Mouse (Mus musculus): ENCODE results near the gene Shc3. TPM values are rescaled to one million over a fixed set of nuclear protein-coding genes. Genes with fewer than 3 reads are reported as not detected.

The Shc3 gene
- polyA plus RNA-seq (2015; fragmentation: Nextera tagmentation; extraction: Ambion mirVana), result 7.0 and 7.5 TPM in 2 replicates

DNA sequence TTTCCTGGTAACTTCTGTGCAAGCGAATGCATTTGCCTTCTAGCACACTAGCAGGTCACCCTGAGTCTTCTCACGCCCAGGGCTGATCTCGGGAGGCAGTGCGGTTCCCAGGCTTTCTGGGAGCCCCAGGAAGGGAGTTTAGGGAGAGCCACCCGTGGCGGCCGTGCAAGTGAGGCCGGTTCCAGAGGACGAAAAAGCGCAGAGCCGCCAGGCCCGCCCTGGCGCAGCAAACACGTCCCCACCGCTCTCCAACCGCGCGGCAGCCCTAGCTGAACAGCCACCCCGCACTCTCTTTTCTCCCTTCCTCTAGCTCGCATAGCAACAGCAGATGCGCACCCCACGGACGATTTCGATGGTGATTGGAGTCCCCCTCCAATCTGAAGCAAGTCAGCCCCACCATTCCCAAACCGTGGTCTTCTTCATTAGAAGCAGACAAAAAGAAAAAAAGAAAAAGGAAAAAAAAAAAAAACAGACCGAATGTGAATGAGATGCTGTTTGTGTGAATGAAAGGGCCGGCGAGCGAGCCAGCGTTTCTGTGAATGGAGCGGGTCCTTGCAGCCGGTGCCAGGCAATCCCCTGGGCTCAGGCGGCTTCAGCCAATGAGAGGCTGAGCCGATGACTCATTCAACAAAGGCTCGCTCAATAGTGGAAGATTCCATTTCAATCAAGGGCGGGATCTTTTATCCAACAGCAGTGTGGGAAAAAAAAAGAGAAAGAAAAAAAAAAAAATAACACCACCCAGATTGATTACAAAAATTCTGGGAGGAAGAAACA is at the start of gene Shc3:
TSS of gene Shc3 (minus strand) at position 509 of the 774 bp plus-strand sequence.
- H3K9ac ChIP-seq (replicated peaks), result peak within 1 kb of the TSS; percentile 56
- peak; percentile 93 for ATAC-seq (ENCODE audit: low FRiP score)
- under 1% methylated on average over 36 of the region's 36 CpGs for WGBS
- no peaks in the 10 kb centered on the region for H3K36me3 ChIP-seq
- peaks cover 25% of the 10 kb centered on the region for H3K27me3 ChIP-seq (replicated peaks)
- peak within 1 kb of the TSS; percentile 81 for H3K27ac ChIP-seq (replicated peaks)
- H3K4me1 ChIP-seq, result peaks cover 44% of the 10 kb centered on the region
- no peaks in the 10 kb centered on the region for H3K9me3 ChIP-seq (replicated peaks)
- peak within 1 kb of the TSS; percentile 98 for H3K4me2 ChIP-seq
- peak within 1 kb of the TSS; percentile 62 for H3K4me3 ChIP-seq (replicated peaks)

DNA sequence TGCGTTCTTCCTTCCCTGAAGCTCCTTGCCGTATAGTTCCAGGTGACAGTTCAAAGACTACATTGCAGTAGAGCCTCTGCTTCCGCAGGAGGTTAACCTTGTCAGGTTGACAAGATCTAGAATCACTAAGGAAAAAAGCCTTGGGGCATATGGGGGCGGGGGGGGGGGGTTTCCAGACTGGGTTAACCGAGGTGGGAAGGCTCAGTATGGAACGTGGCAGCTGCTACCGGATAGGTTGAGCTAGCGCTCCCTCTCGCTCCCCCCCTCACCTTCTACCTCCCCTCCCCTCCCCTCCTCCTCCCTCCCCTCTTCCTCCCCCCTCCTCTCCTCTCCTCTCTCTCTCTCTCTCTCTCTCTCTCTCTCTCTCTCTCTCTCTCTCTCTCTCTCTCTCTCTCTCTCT is 49.4 kb upstream of the Shc3 start:
- Histone ChIP-seq H3K27me3 (replicated peaks) (no peaks in the 10 kb centered on the region), H3K4me2 (no peak overlapping the region), H3K36me3 (no peaks in the 10 kb centered on the region), H3K4me1 (peaks cover 8% of the 10 kb centered on the region; the same call in 1 of the 2 replicates), H3K9ac (replicated peaks) (no peak overlapping the region), H3K4me3 (replicated peaks) (no peak overlapping the region), H3K27ac (replicated peaks) (no peak overlapping the region), H3K9me3 (replicated peaks) (no peaks in the 10 kb centered on the region)
- 22% methylated on average over 9 of the region's 9 CpGs for WGBS
- ATAC-seq (ENCODE audit: low FRiP score), result no peak

DNA sequence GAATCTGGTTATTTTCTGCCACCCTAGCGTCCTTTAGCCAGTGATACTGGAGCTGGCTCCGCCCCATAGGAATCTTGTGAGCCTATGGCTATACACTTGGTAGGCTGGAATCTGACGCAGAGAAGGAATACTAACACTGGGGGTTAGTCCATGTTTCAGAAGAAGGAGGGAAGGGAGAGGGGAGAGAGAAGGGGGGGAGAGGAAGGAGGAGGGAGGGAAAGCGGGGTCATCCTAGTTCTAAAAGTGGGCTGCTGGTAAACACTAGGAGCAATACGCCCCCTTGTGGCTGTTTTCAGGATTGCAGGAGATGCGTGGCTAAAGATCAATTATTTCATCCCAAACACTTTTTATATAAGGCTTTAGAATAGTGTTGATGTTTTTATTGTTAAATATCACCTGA is 48.6 kb upstream of the Shc3 start:
- H3K36me3 ChIP-seq, result no peaks in the 10 kb centered on the region
- no peaks in the 10 kb centered on the region for H3K27me3 ChIP-seq (replicated peaks)
- no peaks in the 10 kb centered on the region for H3K9me3 ChIP-seq (replicated peaks)
- peaks cover 8% of the 10 kb centered on the region; the same call in 1 of the 2 replicates for H3K4me1 ChIP-seq
- H3K27ac ChIP-seq (replicated peaks), result no peak overlapping the region
- H3K4me3 ChIP-seq (replicated peaks), result no peak overlapping the region
- H3K9ac ChIP-seq (replicated peaks), result no peak overlapping the region
- peak; percentile 72; the same call in 1 of the 2 replicates for ATAC-seq (ENCODE audit: low FRiP score)
- peak overlapping the region; percentile 36 for H3K4me2 ChIP-seq
- 22% methylated on average over 6 of the region's 6 CpGs for WGBS

- Histone ChIP-seq H3K4me1 (peaks cover 8% of the 10 kb centered on the region; the same call in 1 of the 2 replicates), H3K9me3 (replicated peaks) (no peaks in the 10 kb centered on the region), H3K9ac (replicated peaks) (no peak overlapping the region), H3K36me3 (no peaks in the 10 kb centered on the region), H3K4me3 (replicated peaks) (no peak overlapping the region), H3K27ac (replicated peaks) (no peak overlapping the region), H3K4me2 (no peak overlapping the region), H3K27me3 (replicated peaks) (no peaks in the 10 kb centered on the region)
- WGBS, result 62% methylated on average over 1 of the region's 1 CpGs
- ATAC-seq (ENCODE audit: low FRiP score), result no peak
Measured at GRCm38 (mm10) chr13:51617306-51617705, 48.1 kb upstream of the Shc3 start.

- no peak overlapping the region for H3K27ac ChIP-seq (replicated peaks)
- 0 out of 2 replicates have a peak, but pooled peaks have one; percentile 18 for ATAC-seq (ENCODE audit: low FRiP score)
Measured at GRCm38 (mm10) chr13:51616417-51617044, 47.3 kb upstream of the Shc3 start.

GRCm38 (mm10) chr13:51615815-51616214 is 46.6 kb upstream of the Shc3 start:
- ATAC-seq (ENCODE audit: low FRiP score), result no peak
- Histone ChIP-seq H3K36me3 (no peaks in the 10 kb centered on the region), H3K4me3 (replicated peaks) (no peak overlapping the region), H3K4me1 (peaks cover 8% of the 10 kb centered on the region; the same call in 1 of the 2 replicates), H3K9ac (replicated peaks) (no peak overlapping the region), H3K9me3 (replicated peaks) (no peaks in the 10 kb centered on the region), H3K27me3 (replicated peaks) (no peaks in the 10 kb centered on the region), H3K27ac (replicated peaks) (no peak overlapping the region), H3K4me2 (no peak overlapping the region)
- 73% methylated on average over 10 of the region's 10 CpGs for WGBS

More at GRCm38 (mm10) chr13:51616417-51617044, 47.3 kb upstream of the Shc3 start:
- WGBS, result 9% methylated on average over 12 of the region's 12 CpGs
- peaks cover 8% of the 10 kb centered on the region; the same call in 1 of the 2 replicates for H3K4me1 ChIP-seq
- H3K4me2 ChIP-seq, result no peak overlapping the region
- no peaks in the 10 kb centered on the region for H3K9me3 ChIP-seq (replicated peaks)
- no peak overlapping the region for H3K4me3 ChIP-seq (replicated peaks)
- no peaks in the 10 kb centered on the region for H3K27me3 ChIP-seq (replicated peaks)
- H3K36me3 ChIP-seq, result no peaks in the 10 kb centered on the region
- H3K9ac ChIP-seq (replicated peaks), result no peak overlapping the region

DNA sequence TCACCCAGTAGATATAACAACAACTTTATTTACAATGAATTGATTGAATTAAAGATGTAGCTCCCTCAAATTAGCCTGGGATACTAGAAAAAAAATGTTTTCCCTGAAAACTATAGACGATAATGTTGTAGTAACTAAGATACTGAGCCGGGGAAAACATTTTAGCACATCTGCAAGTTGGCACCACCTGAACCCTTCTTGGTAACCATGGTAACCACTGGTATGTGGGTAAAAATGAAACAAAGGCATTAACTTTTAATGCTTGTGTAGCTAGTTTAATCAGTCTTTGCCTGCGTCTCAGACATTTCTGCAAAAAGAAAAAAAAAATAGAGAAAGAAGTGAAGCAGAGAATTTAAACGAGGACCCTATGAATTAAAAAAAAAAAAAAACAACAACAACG is 42.3 kb upstream of the Shc3 start:
- ATAC-seq (ENCODE audit: low FRiP score), result peak; percentile 70; the same call in 1 of the 2 replicates
- Histone ChIP-seq H3K9ac (replicated peaks) (no peak overlapping the region), H3K9me3 (replicated peaks) (no peaks in the 10 kb centered on the region), H3K4me2 (no peak overlapping the region), H3K4me1 (peaks cover 2% of the 10 kb centered on the region; the same call in 1 of the 2 replicates), H3K27me3 (replicated peaks) (no peaks in the 10 kb centered on the region), H3K36me3 (no peaks in the 10 kb centered on the region), H3K4me3 (replicated peaks) (no peak overlapping the region), H3K27ac (replicated peaks) (no peak overlapping the region)
- 39% methylated on average over 5 of the region's 5 CpGs for WGBS

DNA sequence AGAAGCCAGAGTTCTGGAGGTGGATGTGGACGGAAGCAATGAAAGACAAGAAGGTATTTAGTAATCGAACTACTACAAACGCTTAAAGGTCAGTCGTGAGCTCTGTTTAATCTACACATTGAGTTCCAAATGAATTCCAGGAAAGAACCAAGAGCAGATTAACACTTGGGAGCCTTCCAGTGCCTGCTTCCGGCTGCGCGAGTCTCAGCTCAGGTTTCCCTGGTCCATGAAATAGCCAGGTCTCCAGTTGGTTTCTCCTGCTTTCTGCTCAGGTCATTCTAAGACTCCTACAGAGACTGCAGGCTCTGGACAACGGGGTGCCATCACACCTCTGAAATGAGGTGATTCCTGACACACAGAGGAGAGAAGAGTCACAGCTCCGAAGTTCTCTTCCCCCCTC is 41.8 kb upstream of the Shc3 start:
- no peak overlapping the region for H3K4me3 ChIP-seq (replicated peaks)
- no peaks in the 10 kb centered on the region for H3K9me3 ChIP-seq (replicated peaks)
- H3K4me1 ChIP-seq, result no peaks in the 10 kb centered on the region
- no peak overlapping the region for H3K9ac ChIP-seq (replicated peaks)
- H3K4me2 ChIP-seq, result no peak overlapping the region
- H3K36me3 ChIP-seq, result no peaks in the 10 kb centered on the region
- 41% methylated on average over 9 of the region's 9 CpGs for WGBS
- ATAC-seq (ENCODE audit: low FRiP score), result 0 out of 2 replicates have a peak, but pooled peaks have one; percentile 8
- no peak overlapping the region for H3K27ac ChIP-seq (replicated peaks)
- no peaks in the 10 kb centered on the region for H3K27me3 ChIP-seq (replicated peaks)

DNA sequence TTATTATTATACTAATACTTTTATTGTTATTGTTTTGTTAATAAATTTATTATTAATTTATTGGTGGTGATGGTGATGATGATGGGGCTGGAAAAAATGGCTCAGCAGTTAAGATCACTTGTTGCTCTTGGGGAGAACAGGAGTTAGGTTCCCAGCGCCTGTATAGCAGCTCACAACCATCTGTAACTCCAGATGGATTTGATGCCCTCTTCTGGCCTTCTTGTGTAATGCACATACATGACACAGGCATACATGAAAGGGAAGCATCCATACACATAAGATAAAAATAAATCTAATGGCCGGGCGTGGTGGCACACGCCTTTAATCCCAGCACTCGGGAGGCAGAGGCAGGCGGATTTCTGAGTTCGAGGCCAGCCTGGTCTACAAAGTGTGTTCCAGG is 40.0 kb upstream of the Shc3 start:
- no peak overlapping the region for H3K9ac ChIP-seq (replicated peaks)
- no peaks in the 10 kb centered on the region for H3K4me1 ChIP-seq
- H3K36me3 ChIP-seq, result no peaks in the 10 kb centered on the region
- H3K4me3 ChIP-seq (replicated peaks), result no peak overlapping the region
- no peaks in the 10 kb centered on the region for H3K9me3 ChIP-seq (replicated peaks)
- 99% methylated on average over 6 of the region's 7 CpGs for WGBS
- no peak overlapping the region for H3K27ac ChIP-seq (replicated peaks)
- ATAC-seq (ENCODE audit: low FRiP score), result no peak
- H3K27me3 ChIP-seq (replicated peaks), result no peaks in the 10 kb centered on the region
- H3K4me2 ChIP-seq, result no peak overlapping the region

GRCm38 (mm10) chr13:51603894-51604244 is 34.6 kb upstream of the Shc3 start:
- peak; percentile 81 for ATAC-seq (ENCODE audit: low FRiP score)
- Histone ChIP-seq H3K36me3 (no peaks in the 10 kb centered on the region), H3K27ac (replicated peaks) (0 out of 2 replicates have a peak overlapping the region, but pooled peaks have one; percentile 45), H3K4me3 (replicated peaks) (no peak overlapping the region), H3K9me3 (replicated peaks) (no peaks in the 10 kb centered on the region), H3K4me2 (peak overlapping the region; percentile 52), H3K27me3 (replicated peaks) (no peaks in the 10 kb centered on the region), H3K4me1 (peaks cover 9% of the 10 kb centered on the region), H3K9ac (replicated peaks) (no peak overlapping the region)
- 43% methylated on average over 4 of the region's 4 CpGs for WGBS

GRCm38 (mm10) chr13:51603221-51603893 is 34.1 kb upstream of the Shc3 start:
- 17% methylated on average over 16 of the region's 16 CpGs for WGBS
- ATAC-seq (ENCODE audit: low FRiP score), result peak; percentile 88
- peak overlapping the region; percentile 45; the same call in 1 of the 2 replicates for H3K27ac ChIP-seq (replicated peaks)
- H3K36me3 ChIP-seq, result no peaks in the 10 kb centered on the region
- H3K9me3 ChIP-seq (replicated peaks), result no peaks in the 10 kb centered on the region
- peaks cover 9% of the 10 kb centered on the region for H3K4me1 ChIP-seq
- H3K27me3 ChIP-seq (replicated peaks), result no peaks in the 10 kb centered on the region
- peak overlapping the region; percentile 52 for H3K4me2 ChIP-seq
- peak overlapping the region; percentile 22 for H3K4me3 ChIP-seq (replicated peaks)
- H3K9ac ChIP-seq (replicated peaks), result 0 out of 2 replicates have a peak overlapping the region, but pooled peaks have one; percentile 15
